Mouse (Mus musculus) forebrain, embryonic 13.5 days (tissue): ENCODE data around the gene Dnm2. TPM values are rescaled to one million over a fixed set of nuclear protein-coding genes. Genes with fewer than 3 reads are reported as not detected.

Experiments
- ATAC-seq: fragments of 200-750 bp; cut with Nextera tagmentation; 2 replicates; pipeline ENCODE4 v1.8.0; 2017
- H3K27ac ChIP-seq: fragments of 300-500 bp; sonication (generic); 2 replicates; pipeline ENCODE4 v1.5.1; 2015; ENCODE audit warnings: inconsistent platforms, mild to moderate bottlenecking, moderate library complexity
- H3K27me3 ChIP-seq: fragments of 300-500 bp; sonication (generic); 2 replicates; pipeline ENCODE4 v1.6.1; 2015; ENCODE audit warnings: mild to moderate bottlenecking, inconsistent platforms
- H3K36me3 ChIP-seq: fragments of 300-500 bp; sonication (generic); 2 replicates; pipeline ENCODE4 v1.6.1; 2015; ENCODE audit warnings: mild to moderate bottlenecking, inconsistent platforms; ENCODE audit not compliant: poor library complexity, severe bottlenecking
- H3K4me1 ChIP-seq: fragments of 300-500 bp; sonication (generic); 2 replicates; pipeline ENCODE4 v1.6.1; 2015; ENCODE audit warnings: inconsistent platforms
- H3K4me2 ChIP-seq: fragments of 300-500 bp; sonication (generic); 2 replicates; pipeline ENCODE4 v1.6.1; 2015; ENCODE audit warnings: inconsistent platforms, mild to moderate bottlenecking, moderate library complexity
- H3K4me3 ChIP-seq: fragments of 300-500 bp; sonication (generic); 2 replicates; pipeline ENCODE4 v1.5.1; 2015; ENCODE audit warnings: mild to moderate bottlenecking, inconsistent platforms
- H3K9ac ChIP-seq: fragments of 300-500 bp; sonication (generic); 2 replicates; pipeline ENCODE4 v1.6.1; 2015; ENCODE audit warnings: mild to moderate bottlenecking, inconsistent platforms
- H3K9me3 ChIP-seq: fragments of 300-500 bp; sonication (generic); replicated peaks from 2 replicates; pipeline ENCODE4 v1.6.1; 2016; ENCODE audit warnings: inconsistent platforms
- WGBS: fragments of 180-500 bp; shearing (Covaris S2); methylation state at CpG from one replicate; pipeline ENCODE4 v1.1.7; 2015; 5-methylcytosine and 5-hydroxymethylcytosine counted together
- polyA plus RNA-seq: library from polyadenylated mRNA; unstranded; fragments of >200 nt; fragmentation: Nextera tagmentation; extraction: Ambion mirVana; gene quantifications from 2 replicates; pipeline ENCODE4 v1.2.1, GENCODE M21; 2015

The Dnm2 gene
- polyA plus RNA-seq, 1 experiment from 2014 or later = 72.4 TPM

- peaks cover 49% of the 10 kb centered on the region for H3K4me1 ChIP-seq
- H3K4me2 ChIP-seq = no peak overlapping the region
- ATAC-seq = no peak
- no peak overlapping the region for H3K9ac ChIP-seq
- no peak overlapping the region for H3K4me3 ChIP-seq
- 84% methylated on average over 8 of the region's 8 CpGs for WGBS
- no peaks in the 10 kb centered on the region for H3K36me3 ChIP-seq
- H3K27ac ChIP-seq = no peak overlapping the region
- no peaks in the 10 kb centered on the region for H3K27me3 ChIP-seq
- no peaks in the 10 kb centered on the region for H3K9me3 ChIP-seq
Measured at GRCm38 (mm10) chr9:21433766-21434165, 9.1 kb downstream of the Dnm2 start.

GRCm38 (mm10) chr9:21434410-21434809 is 9.7 kb downstream of the Dnm2 start:
- Histone ChIP-seq H3K9ac (no peak overlapping the region), H3K4me3 (no peak overlapping the region), H3K4me1 (peaks cover 43% of the 10 kb centered on the region), H3K4me2 (no peak overlapping the region), H3K27me3 (no peaks in the 10 kb centered on the region), H3K9me3 (no peaks in the 10 kb centered on the region), H3K27ac (no peak overlapping the region), H3K36me3 (no peaks in the 10 kb centered on the region)
- WGBS = 90% methylated on average over 2 of the region's 2 CpGs
- no peak for ATAC-seq

- Histone ChIP-seq H3K27ac (no peak overlapping the region), H3K36me3 (no peaks in the 10 kb centered on the region), H3K27me3 (no peaks in the 10 kb centered on the region), H3K4me1 (peaks cover 27% of the 10 kb centered on the region), H3K4me2 (no peak overlapping the region), H3K4me3 (no peak overlapping the region), H3K9me3 (no peaks in the 10 kb centered on the region), H3K9ac (no peak overlapping the region)
- ATAC-seq = no peak
- WGBS = 93% methylated on average over 7 of the region's 7 CpGs
Measured at GRCm38 (mm10) chr9:21435777-21436635, 11.3 kb downstream of the Dnm2 start.

- Histone ChIP-seq H3K4me1 (peaks cover 14% of the 10 kb centered on the region), H3K9me3 (no peaks in the 10 kb centered on the region), H3K9ac (no peak overlapping the region), H3K27me3 (no peaks in the 10 kb centered on the region), H3K4me3 (no peak overlapping the region), H3K4me2 (no peak overlapping the region), H3K27ac (no peak overlapping the region), H3K36me3 (no peaks in the 10 kb centered on the region)
- no peak for ATAC-seq
- 87% methylated on average over 6 of the region's 6 CpGs for WGBS
Measured at GRCm38 (mm10) chr9:21437577-21437976, 12.9 kb downstream of the Dnm2 start.

GRCm38 (mm10) chr9:21438219-21438618 is 13.5 kb downstream of the Dnm2 start:
- 66% methylated on average over 3 of the region's 3 CpGs for WGBS

DNA sequence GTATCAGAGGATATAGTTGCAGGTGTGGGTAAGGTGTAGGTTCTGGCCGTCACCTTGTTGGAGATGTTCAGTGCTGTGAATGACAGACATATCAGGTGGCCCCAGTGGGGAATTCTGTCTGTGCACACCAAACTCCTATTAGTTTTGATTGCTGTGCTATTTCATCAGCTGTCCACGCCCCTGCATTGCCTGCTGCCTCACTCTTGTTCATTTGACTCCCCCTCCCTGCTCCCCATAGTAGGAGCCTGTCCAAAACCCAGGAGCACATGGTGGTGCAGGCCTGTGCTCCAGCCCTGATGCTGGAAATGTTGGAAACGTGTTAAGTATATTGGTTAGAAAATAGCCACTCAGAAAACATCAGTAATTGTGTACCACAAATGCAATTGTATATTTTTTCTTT is 14.7 kb downstream of the Dnm2 start:
- Histone ChIP-seq H3K27ac (no peak overlapping the region), H3K4me2 (no peak overlapping the region), H3K4me3 (no peak overlapping the region), H3K4me1 (peaks cover 5% of the 10 kb centered on the region; the same call in 1 of the 2 replicates), H3K9me3 (no peaks in the 10 kb centered on the region), H3K27me3 (no peaks in the 10 kb centered on the region), H3K36me3 (no peaks in the 10 kb centered on the region), H3K9ac (no peak overlapping the region)
- ATAC-seq = no peak
- 82% methylated on average over 3 of the region's 3 CpGs for WGBS

More at GRCm38 (mm10) chr9:21438219-21438618, 13.5 kb downstream of the Dnm2 start:
- H3K27ac ChIP-seq = no peak overlapping the region
- ATAC-seq = no peak
- H3K9me3 ChIP-seq = no peaks in the 10 kb centered on the region
- H3K4me2 ChIP-seq = no peak overlapping the region
- H3K9ac ChIP-seq = no peak overlapping the region
- H3K4me1 ChIP-seq = peaks cover 12% of the 10 kb centered on the region
- H3K36me3 ChIP-seq = no peaks in the 10 kb centered on the region
- no peaks in the 10 kb centered on the region for H3K27me3 ChIP-seq
- H3K4me3 ChIP-seq = no peak overlapping the region

DNA sequence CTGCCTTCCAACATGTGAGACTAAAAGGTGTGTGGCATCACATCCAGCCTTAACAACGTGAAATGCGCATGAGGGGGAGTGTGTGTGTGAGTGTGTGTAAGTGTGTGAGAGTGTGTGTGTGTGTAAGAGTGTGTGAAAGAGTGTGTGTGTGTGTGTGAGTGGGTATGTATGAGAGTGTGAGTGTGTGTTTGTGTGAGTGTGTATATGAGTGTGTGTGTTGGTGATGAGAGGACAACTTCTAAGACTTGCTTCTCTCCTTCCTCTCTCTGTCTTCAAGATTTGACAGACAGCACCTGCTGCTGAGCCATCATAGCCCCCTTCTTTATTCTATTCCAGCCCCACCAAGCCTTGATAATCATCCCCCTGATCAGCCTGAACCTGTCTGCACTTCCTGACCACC is 15.2 kb downstream of the Dnm2 start:
- Histone ChIP-seq H3K27ac (no peak overlapping the region), H3K27me3 (no peaks in the 10 kb centered on the region), H3K36me3 (no peaks in the 10 kb centered on the region), H3K9me3 (no peaks in the 10 kb centered on the region), H3K4me1 (peaks cover 5% of the 10 kb centered on the region; the same call in 1 of the 2 replicates), H3K4me3 (no peak overlapping the region), H3K9ac (no peak overlapping the region), H3K4me2 (no peak overlapping the region)
- ATAC-seq = no peak
- WGBS = 91% methylated on average over 2 of the region's 2 CpGs

- H3K36me3 ChIP-seq = 0 out of 2 replicates have a peak, but pooled peaks cover 4% of the 10 kb centered on the region
- no peak overlapping the region for H3K4me3 ChIP-seq
- peaks cover 5% of the 10 kb centered on the region; the same call in 1 of the 2 replicates for H3K4me1 ChIP-seq
- ATAC-seq = no peak
- no peak overlapping the region for H3K9ac ChIP-seq
- no peak overlapping the region for H3K27ac ChIP-seq
- H3K27me3 ChIP-seq = no peaks in the 10 kb centered on the region
- no peak overlapping the region for H3K4me2 ChIP-seq
- H3K9me3 ChIP-seq = no peaks in the 10 kb centered on the region
Measured at GRCm38 (mm10) chr9:21440387-21440786, 15.7 kb downstream of the Dnm2 start.

DNA sequence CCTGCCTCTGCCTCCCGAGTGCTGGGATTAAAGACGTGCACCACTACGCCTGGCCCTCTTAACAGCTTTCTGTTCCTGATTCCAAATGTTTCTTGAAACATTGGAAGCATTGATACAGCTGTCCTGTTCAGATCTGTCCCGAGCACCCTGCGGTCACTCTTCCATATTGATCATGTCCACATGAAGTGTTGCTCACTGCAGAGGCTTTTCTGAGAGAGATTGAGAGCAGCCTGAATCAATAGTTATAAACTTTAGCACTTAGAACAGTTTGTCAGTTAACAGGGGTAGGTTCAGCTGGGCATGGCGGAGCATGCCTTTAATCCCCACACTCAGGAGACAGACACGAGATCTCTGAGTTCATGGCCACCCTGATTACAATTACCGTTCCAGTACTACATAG is 19.1 kb downstream of the Dnm2 start:
- ATAC-seq = no peak
- no peaks in the 10 kb centered on the region for H3K4me1 ChIP-seq
- H3K4me2 ChIP-seq = no peak overlapping the region
- H3K27me3 ChIP-seq = no peaks in the 10 kb centered on the region
- H3K36me3 ChIP-seq = 0 out of 2 replicates have a peak, but pooled peaks cover 10% of the 10 kb centered on the region
- WGBS = 95% methylated on average over 8 of the region's 8 CpGs
- H3K27ac ChIP-seq = no peak overlapping the region
- no peaks in the 10 kb centered on the region for H3K9me3 ChIP-seq
- no peak overlapping the region for H3K9ac ChIP-seq
- no peak overlapping the region for H3K4me3 ChIP-seq

DNA sequence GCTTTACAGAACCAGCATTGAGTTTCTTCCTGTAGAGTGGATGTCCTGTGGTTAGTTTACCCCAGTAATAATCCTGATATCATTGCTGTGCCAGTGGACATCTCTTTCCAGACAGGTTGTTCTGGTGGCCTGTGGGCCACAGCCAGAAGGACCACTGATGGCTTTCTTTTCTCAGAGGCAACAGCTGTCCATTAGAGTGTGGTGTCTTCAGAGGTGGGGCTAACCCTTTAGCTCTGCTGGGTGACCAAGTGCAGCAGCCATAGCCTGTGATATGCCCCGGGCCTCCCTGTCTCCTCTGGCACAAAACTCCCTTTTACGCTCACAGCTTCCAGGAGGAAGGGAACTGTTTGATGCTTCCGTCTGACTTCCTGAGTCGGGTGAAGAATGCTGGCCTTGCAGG is 19.9 kb downstream of the Dnm2 start:
- no peaks in the 10 kb centered on the region for H3K27me3 ChIP-seq
- 94% methylated on average over 4 of the region's 4 CpGs for WGBS

DNA sequence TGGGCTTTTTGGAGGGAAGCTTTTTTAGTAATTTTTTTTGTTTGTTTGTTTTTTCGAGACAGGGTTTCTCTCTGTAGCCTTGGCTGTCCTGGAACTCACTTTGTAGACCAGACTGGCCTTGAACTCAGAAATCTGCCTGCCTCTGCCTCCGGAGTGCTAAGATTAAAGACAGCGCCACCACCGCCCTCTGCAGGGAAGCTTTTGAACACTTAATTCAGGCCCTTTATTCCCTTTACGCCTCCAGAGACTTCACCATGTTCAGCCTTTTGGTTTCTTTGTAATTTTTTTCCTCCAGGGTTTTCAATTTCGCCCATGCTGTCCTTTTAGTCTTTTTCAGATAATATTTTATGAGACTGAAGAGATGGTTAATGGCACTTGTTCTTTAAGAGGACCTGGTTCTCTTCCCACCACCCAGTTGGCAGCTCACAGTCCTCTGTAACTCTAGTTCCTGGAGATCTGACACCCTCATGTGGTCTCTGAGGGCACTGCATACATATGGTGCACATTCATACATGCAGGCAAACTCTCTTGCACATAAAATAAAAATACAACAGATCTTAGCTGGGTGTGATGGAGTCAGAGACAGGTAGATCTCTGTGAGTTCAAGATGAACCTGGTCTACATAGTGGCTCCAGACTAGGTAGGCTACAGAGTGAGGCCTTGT is 20.5 kb downstream of the Dnm2 start:
- H3K27me3 ChIP-seq = no peaks in the 10 kb centered on the region
- H3K4me2 ChIP-seq = no peak overlapping the region
- no peak overlapping the region for H3K27ac ChIP-seq
- no peaks in the 10 kb centered on the region for H3K9me3 ChIP-seq
- H3K4me3 ChIP-seq = no peak overlapping the region
- 0 out of 2 replicates have a peak, but pooled peaks cover 10% of the 10 kb centered on the region for H3K36me3 ChIP-seq
- H3K4me1 ChIP-seq = no peaks in the 10 kb centered on the region
- H3K9ac ChIP-seq = no peak overlapping the region
- ATAC-seq = no peak
- 96% methylated on average over 6 of the region's 6 CpGs for WGBS

More for the DNA sequence above, 19.9 kb downstream of the Dnm2 start:
- no peaks in the 10 kb centered on the region for H3K4me1 ChIP-seq
- no peak overlapping the region for H3K27ac ChIP-seq
- no peak for ATAC-seq
- H3K4me3 ChIP-seq = no peak overlapping the region
- H3K9ac ChIP-seq = no peak overlapping the region
- no peaks in the 10 kb centered on the region for H3K9me3 ChIP-seq
- H3K36me3 ChIP-seq = 0 out of 2 replicates have a peak, but pooled peaks cover 10% of the 10 kb centered on the region
- H3K4me2 ChIP-seq = no peak overlapping the region

- H3K27me3 ChIP-seq = no peaks in the 10 kb centered on the region
- H3K4me2 ChIP-seq = no peak overlapping the region
- no peak overlapping the region for H3K9ac ChIP-seq
- no peaks in the 10 kb centered on the region for H3K4me1 ChIP-seq
- 93% methylated on average over 2 of the region's 2 CpGs for WGBS
- no peak overlapping the region for H3K27ac ChIP-seq
- no peak overlapping the region for H3K4me3 ChIP-seq
- no peak for ATAC-seq
- 0 out of 2 replicates have a peak, but pooled peaks cover 10% of the 10 kb centered on the region for H3K36me3 ChIP-seq
- no peaks in the 10 kb centered on the region for H3K9me3 ChIP-seq
Measured at GRCm38 (mm10) chr9:21447778-21448177, 23.1 kb downstream of the Dnm2 start.
